ENCODE assay signal across 9 mouse cellular contexts in genomic region chr9:110922759-110923158, GRCm38 (mm10). TPM values are rescaled to one million over a fixed set of nuclear protein-coding genes. Genes with fewer than 3 reads are reported as not detected.
DNase-seq lines count a peak whose midpoint lies in the region; ATAC-seq and TF ChIP-seq lines count a peak whose summit lies in the region.
"Had no signal": no experiment of that assay in that cellular context is flagged by ENCODE, and none has a peak within 500 bp of the region (broad histone marks: within the 10 kb centered on the region; RNA-seq: fewer than 3 reads in every experiment).

No protein-coding gene starts in this region.

- TF ChIP-seq CTCF in stomach, postnatal 0 days (IDR thresholded peaks at IDR 0.05; ENCODE audit: low read depth) = peak; percentile 94

- no peak for TF ChIP-seq EP300 in stomach, postnatal 0 days (optimal IDR thresholded peaks at IDR 0.05)

- no peak for ATAC-seq in forebrain, embryonic 14.5 days
- no peak for ATAC-seq in forebrain, embryonic 16.5 days
- no peak for ATAC-seq in stomach, postnatal 0 days (ENCODE audit: low FRiP score, low TSS enrichment)

- H3K36me3 ChIP-seq in forebrain, embryonic 14.5 days (ENCODE audit: control insufficient read depth, insufficient read depth, low read length) = no peaks in the 10 kb centered on the region
- H3K36me3 ChIP-seq in forebrain, embryonic 16.5 days (ENCODE audit: control insufficient read depth, insufficient read depth) = no peaks in the 10 kb centered on the region
- no peaks in the 10 kb centered on the region for H3K36me3 ChIP-seq in stomach, postnatal 0 days (ENCODE audit: control insufficient read depth, insufficient read depth, low read length)

- H3K27ac ChIP-seq in forebrain, embryonic 14.5 days (ENCODE audit: low read depth, low read length) = no peak overlapping the region
- no peak overlapping the region for H3K27ac ChIP-seq in forebrain, embryonic 16.5 days (ENCODE audit: low read length)
- no peak overlapping the region for H3K27ac ChIP-seq in stomach, postnatal 0 days (replicated peaks)
- H3K27ac ChIP-seq: macrophage had no signal

- no peak overlapping the region for H3K4me3 ChIP-seq in forebrain, embryonic 14.5 days (ENCODE audit: low read depth, low read length)
- H3K4me3 ChIP-seq in forebrain, embryonic 16.5 days (replicated peaks; ENCODE audit: low read length) = no peak overlapping the region
- no peak overlapping the region for H3K4me3 ChIP-seq in stomach, postnatal 0 days (ENCODE audit: low read depth, low read length)

- DNase-seq in forebrain, embryonic 14.5 days (ENCODE audit: low spot score) = peak; percentile 76
- DNase-seq in ES-CJ7 (ENCODE audit: low read depth, low spot score) = peak; percentile 79
- peak; percentile 48 for DNase-seq in c-Kit-positive CD71-negative TER-119-negative erythroid progenitor cells, embryonic 14.5 days (ENCODE audit: low read depth)
- peak; percentile 85 for DNase-seq in gastrocnemius, postnatal 10 days
- peak; percentile 83 to 86 for DNase-seq in layer of hippocampus, postnatal 10 days (ENCODE audit: low spot score in 2 of 2)
- peak; percentile 80 for DNase-seq in mesoderm, embryonic 11.5 days (ENCODE audit: low read depth, low spot score)
- peak; percentile 78 for DNase-seq in stomach, postnatal 0 days (ENCODE audit: low spot score)

- H3K9me3 ChIP-seq in forebrain, embryonic 14.5 days (replicated peaks; ENCODE audit: control insufficient read depth, low read length) = no peaks in the 10 kb centered on the region
- no peaks in the 10 kb centered on the region for H3K9me3 ChIP-seq in forebrain, embryonic 16.5 days (ENCODE audit: control insufficient read depth, low read length)
- H3K9me3 ChIP-seq in stomach, postnatal 0 days (ENCODE audit: control insufficient read depth, low read length) = no peaks in the 10 kb centered on the region

- H3K27me3 ChIP-seq in forebrain, embryonic 14.5 days (replicated peaks; ENCODE audit: control insufficient read depth, insufficient read depth, low read length) = no peaks in the 10 kb centered on the region
- no peaks in the 10 kb centered on the region for H3K27me3 ChIP-seq in forebrain, embryonic 16.5 days (replicated peaks; ENCODE audit: control insufficient read depth, insufficient read depth, low read length)
- no peaks in the 10 kb centered on the region for H3K27me3 ChIP-seq in stomach, postnatal 0 days (ENCODE audit: control insufficient read depth, insufficient read depth, low read length)

- WGBS in forebrain, embryonic 14.5 days = 20% methylated on average over 7 of the region's 7 CpGs
- 17% methylated on average over 7 of the region's 7 CpGs for WGBS in forebrain, embryonic 16.5 days
- WGBS in stomach, postnatal 0 days = 15% methylated on average over 7 of the region's 7 CpGs

- H3K4me1 ChIP-seq in forebrain, embryonic 14.5 days (ENCODE audit: control insufficient read depth, insufficient read depth, low read length) = no peaks in the 10 kb centered on the region
- no peaks in the 10 kb centered on the region for H3K4me1 ChIP-seq in forebrain, embryonic 16.5 days (replicated peaks; ENCODE audit: control insufficient read depth, insufficient read depth, low read length)
- H3K4me1 ChIP-seq in stomach, postnatal 0 days (replicated peaks; ENCODE audit: control insufficient read depth, insufficient read depth) = no peaks in the 10 kb centered on the region

- no peak overlapping the region for H3K9ac ChIP-seq in forebrain, embryonic 14.5 days (ENCODE audit: low read length)
- H3K9ac ChIP-seq in forebrain, embryonic 16.5 days (replicated peaks; ENCODE audit: low read depth, low read length) = no peak overlapping the region
- H3K9ac ChIP-seq in stomach, postnatal 0 days (ENCODE audit: low read length) = no peak overlapping the region

- H3K4me2 ChIP-seq in forebrain, embryonic 14.5 days (ENCODE audit: low read length) = no peak overlapping the region
- no peak overlapping the region for H3K4me2 ChIP-seq in forebrain, embryonic 16.5 days (ENCODE audit: low read length)
- no peak overlapping the region for H3K4me2 ChIP-seq in stomach, postnatal 0 days (replicated peaks; ENCODE audit: low read depth)

RNA-seq across cellular contexts. Expression of gene Fam240a, which starts 6.1 kb away (rescaled TPM):
- not detected in 2 replicates for polyA plus RNA-seq in forebrain, embryonic 14.5 days (2014; fragmentation: Nextera tagmentation; extraction: Ambion mirVana)
- not detected in 2 replicates for polyA plus RNA-seq in forebrain, embryonic 16.5 days (2015; fragmentation: Nextera tagmentation; extraction: Ambion mirVana)
- total RNA-seq in gastrocnemius, postnatal 10 days (2021) = under 1 TPM in 1 of 2 experiments, not detected in 1; 0.99 TPM
- not detected for total RNA-seq in layer of hippocampus, postnatal 10 days (2021)
- polyA plus RNA-seq in stomach, postnatal 0 days (2015; fragmentation: Nextera tagmentation; extraction: Ambion mirVana) = not detected in 2 replicates
- polyA plus RNA-seq: macrophage had no signal

RNA-seq across cellular contexts. Expression of gene Tdgf1, which starts 23.2 kb away (rescaled TPM):
- not detected in 2 replicates for polyA plus RNA-seq in forebrain, embryonic 14.5 days (2014; fragmentation: Nextera tagmentation; extraction: Ambion mirVana)
- not detected in 2 replicates for polyA plus RNA-seq in forebrain, embryonic 16.5 days (2015; fragmentation: Nextera tagmentation; extraction: Ambion mirVana)
- total RNA-seq in gastrocnemius, postnatal 10 days (2021) = not detected
- not detected for total RNA-seq in layer of hippocampus, postnatal 10 days (2021)
- 0.07 TPM in 1 of 2 replicates, not detected in the other for polyA plus RNA-seq in stomach, postnatal 0 days (2015; fragmentation: Nextera tagmentation; extraction: Ambion mirVana)
- polyA plus RNA-seq: macrophage had no signal

RNA-seq across cellular contexts. Expression of gene Lrrc2, which starts 28.6 kb away (rescaled TPM):
- polyA plus RNA-seq in forebrain, embryonic 14.5 days (2014; fragmentation: Nextera tagmentation; extraction: Ambion mirVana) = 0.33 and 0.37 TPM in 2 replicates
- 0.29 and 0.57 TPM in 2 replicates for polyA plus RNA-seq in forebrain, embryonic 16.5 days (2015; fragmentation: Nextera tagmentation; extraction: Ambion mirVana)
- total RNA-seq in gastrocnemius, postnatal 10 days (2021) = 10 to 100 TPM; 10.6 to 13.7 TPM
- 1 to 10 TPM; 1.6 to 1.7 TPM for total RNA-seq in layer of hippocampus, postnatal 10 days (2021)
- polyA plus RNA-seq in stomach, postnatal 0 days (2015; fragmentation: Nextera tagmentation; extraction: Ambion mirVana) = 0.07 and 0.08 TPM in 2 replicates
- polyA plus RNA-seq: macrophage had no signal

RNA-seq across cellular contexts. Expression of gene Tmie, which starts 42.8 kb away (rescaled TPM):
- polyA plus RNA-seq in forebrain, embryonic 14.5 days (2014; fragmentation: Nextera tagmentation; extraction: Ambion mirVana) = 0.30 and 0.40 TPM in 2 replicates
- polyA plus RNA-seq in forebrain, embryonic 16.5 days (2015; fragmentation: Nextera tagmentation; extraction: Ambion mirVana) = 0.86 and 1.8 TPM in 2 replicates
- total RNA-seq in gastrocnemius, postnatal 10 days (2021) = under 1 TPM; 0.47 to 0.54 TPM
- 1 to 10 TPM; 1.7 to 1.8 TPM for total RNA-seq in layer of hippocampus, postnatal 10 days (2021)
- polyA plus RNA-seq in stomach, postnatal 0 days (2015; fragmentation: Nextera tagmentation; extraction: Ambion mirVana) = 1.5 and 1.6 TPM in 2 replicates

RNA-seq across cellular contexts. Expression of gene Als2cl, which starts 43.1 kb away (rescaled TPM):
- polyA plus RNA-seq in forebrain, embryonic 14.5 days (2014; fragmentation: Nextera tagmentation; extraction: Ambion mirVana) = 0.54 and 0.62 TPM in 2 replicates
- polyA plus RNA-seq in forebrain, embryonic 16.5 days (2015; fragmentation: Nextera tagmentation; extraction: Ambion mirVana) = 0.65 and 1.1 TPM in 2 replicates
- 1 to 10 TPM; 4.5 to 9.7 TPM for total RNA-seq in gastrocnemius, postnatal 10 days (2021)
- total RNA-seq in layer of hippocampus, postnatal 10 days (2021) = 10 to 100 TPM; 11.6 to 15.4 TPM
- 5.5 and 6.1 TPM in 2 replicates for polyA plus RNA-seq in stomach, postnatal 0 days (2015; fragmentation: Nextera tagmentation; extraction: Ambion mirVana)
